Mouse (Mus musculus) kidney, adult 11 months (tissue): ENCODE results near the gene Mtmr1.

Source experiments
- DNase-seq: peaks from one replicate; pipeline ENCODE4 v3.0.0; 2022

Gene Mtmr1

DNA sequence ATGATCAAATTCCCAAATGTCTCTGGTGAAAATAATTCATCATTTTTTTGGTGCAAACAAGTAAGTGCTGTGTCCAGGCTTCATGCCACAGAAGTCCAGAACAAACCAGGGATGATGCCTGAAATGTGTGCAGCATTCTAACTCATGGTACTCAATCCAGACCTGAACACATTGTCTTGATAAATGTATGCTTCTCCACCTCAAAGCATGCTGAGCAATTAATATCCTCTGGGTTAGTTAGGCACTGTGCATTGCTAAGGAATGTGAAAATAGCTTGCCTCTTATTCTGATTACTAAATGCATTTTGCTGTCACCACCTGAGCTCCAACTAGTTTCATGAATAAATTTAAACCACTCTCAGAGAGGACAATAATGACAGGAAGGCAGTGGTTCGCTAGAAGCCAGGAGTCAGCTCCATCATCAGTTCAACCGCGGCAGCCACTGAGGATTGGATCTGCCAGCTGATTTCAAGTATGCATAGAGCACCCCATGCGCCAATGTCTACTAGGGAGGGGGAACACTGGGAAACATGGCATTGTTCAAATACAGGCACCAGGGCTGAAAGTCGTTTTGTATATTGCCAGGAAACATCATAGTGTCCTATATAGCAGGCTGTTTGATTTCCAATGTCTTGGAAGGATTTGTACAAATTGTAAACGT lies 91.6 kb downstream of the Mtmr1 start:
- no peak for DNase-seq

- DNase-seq: no peak
Measured at GRCm38 (mm10) chrX:71464138-71464826, 99.7 kb downstream of the Mtmr1 start.

GRCm38 (mm10) chrX:71465417-71465816 lies 100.9 kb downstream of the Mtmr1 start:
- DNase-seq: no peak

DNA sequence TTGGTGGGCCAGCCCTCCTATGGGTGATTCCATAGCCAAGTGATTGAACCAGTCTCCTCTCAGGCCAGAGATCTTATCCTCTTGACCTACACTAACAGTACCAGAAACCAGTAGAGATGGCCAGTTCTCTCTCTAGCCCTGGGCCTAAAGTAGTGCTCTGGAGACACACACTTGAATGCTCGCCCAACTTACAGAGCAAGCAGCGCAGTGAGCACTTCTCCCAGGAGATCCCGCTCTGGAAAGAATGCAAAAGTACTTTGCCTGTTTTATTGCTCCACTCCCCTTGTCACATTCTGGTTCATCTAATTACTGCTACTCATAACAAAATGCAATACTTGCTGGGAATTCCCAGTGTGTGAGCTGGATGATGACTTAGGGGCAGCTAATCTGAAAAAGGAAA lies 102.9 kb downstream of the Mtmr1 start:
- DNase-seq: no peak
